Mouse (Mus musculus) MEL (cell line): ENCODE data around the gene Ndrg2. TPM values are rescaled to one million over a fixed set of nuclear protein-coding genes. Genes with fewer than 3 reads are reported as not detected.
"Not testable (repeated sequence)": the region's sequence is repeated elsewhere in the genome, so short reads cannot be mapped to it uniquely, and the experiment has no call there.

ENCODE experiments used
- DNase-seq: peaks from one replicate; pipeline ENCODE4 v3.0.0; 2011; ENCODE audit warnings: low read depth, low spot score
- H3K27ac ChIP-seq: 2 replicates; pipeline ENCODE4 v1.5.1; 2012; ENCODE audit warnings: low read depth, mild to moderate bottlenecking, control low read depth, low read length, moderate library complexity; ENCODE audit not compliant: control insufficient read depth
- H3K27me3 ChIP-seq, 2 experiments: fragments of 150-350 bp in 1 of 2; sonication (generic) in 1 of 2; 2 replicates each; pipeline ENCODE4 v1.6.1; 2012; ENCODE audit warnings: low read length in 2 of 2, mild to moderate bottlenecking in 2 of 2, improper control_type of control experiment in 1 of 2, moderate library complexity in 1 of 2; ENCODE audit not compliant: insufficient read depth in 2 of 2, control insufficient read depth in 1 of 2
- H3K36me3 ChIP-seq, 2 experiments: 2 replicates each; pipeline ENCODE4 v1.6.1; 2012 to 2014; ENCODE audit warnings: low read length in 2 of 2, improper control_type of control experiment in 1 of 2, inconsistent platforms in 1 of 2, mild to moderate bottlenecking in 1 of 2; ENCODE audit not compliant: insufficient read depth in 2 of 2, control insufficient read depth in 1 of 2
- H3K4me1 ChIP-seq, 2 experiments: fragments of 150-350 bp in 1 of 2; sonication (generic) in 1 of 2; 2 replicates each; pipeline ENCODE4 v1.6.1; 2012; ENCODE audit warnings: low read length in 2 of 2, improper control_type of control experiment in 1 of 2, mild to moderate bottlenecking in 1 of 2; ENCODE audit not compliant: insufficient read depth in 2 of 2, control insufficient read depth in 1 of 2
- H3K4me3 ChIP-seq, 2 experiments: fragments of 150-350 bp in 1 of 2; sonication (generic) in 1 of 2; 2 replicates each; pipeline ENCODE4 v1.5.1; 2012; ENCODE audit warnings: low read depth in 2 of 2, low read length in 2 of 2, mild to moderate bottlenecking in 2 of 2, moderate library complexity in 2 of 2, control low read depth in 1 of 2, improper control_type of control experiment in 1 of 2; ENCODE audit not compliant: control insufficient read depth in 1 of 2, insufficient read depth in 1 of 2
- H3K79me2 ChIP-seq: 2 replicates; pipeline ENCODE4 v1.6.1; 2012; ENCODE audit warnings: mild to moderate bottlenecking, low read length, moderate library complexity; ENCODE audit not compliant: control insufficient read depth, poor library complexity, insufficient read depth
- H3K9ac ChIP-seq: 2 replicates; pipeline ENCODE4 v1.6.1; 2012; ENCODE audit warnings: low read depth, mild to moderate bottlenecking, control low read depth, low read length, moderate library complexity; ENCODE audit not compliant: control insufficient read depth, poor library complexity, severe bottlenecking
- H3K9me3 ChIP-seq: fragments of 150-350 bp; sonication (generic); replicated peaks from 2 replicates; pipeline ENCODE4 v1.6.1; 2012; ENCODE audit warnings: mild to moderate bottlenecking, low read length, improper control_type of control experiment, moderate library complexity; ENCODE audit not compliant: insufficient read depth
- CTCF ChIP-seq, 3 experiments: IDR thresholded peaks in 2 of 3; conservative IDR thresholded peaks in 1 of 3; 2 replicates each; pipeline ENCODE4 v1.5.1; 2011 to 2012; ENCODE audit warnings: low read length in 3 of 3, low read depth in 2 of 3, mild to moderate bottlenecking in 2 of 3, improper control_type of control experiment in 1 of 3, inconsistent platforms in 1 of 3, mixed read lengths in 1 of 3, moderate library complexity in 1 of 3; ENCODE audit not compliant: control insufficient read depth in 1 of 3, insufficient read depth in 1 of 3, poor library complexity in 1 of 3, severe bottlenecking in 1 of 3
- polyA plus RNA-seq, 2 experiments: library from polyadenylated mRNA; stranded (reverse) in 1 of 2; unstranded in 1 of 2; fragments of >175 nt in 1 of 2; fragments of >200 nt in 1 of 2; gene quantifications; 2 replicates each; pipeline versions ENCODE4 v1.2.1 to v1.2.4; 2012; ENCODE audit warnings: low replicate concordance in 2 of 2, low read depth in 1 of 2; ENCODE audit not compliant: insufficient read length in 2 of 2, insufficient read depth in 1 of 2, missing spikeins in 1 of 2
- total RNA-seq: library from RNA; depleted of rRNA; stranded (reverse); fragments of 300-350 nt; gene quantifications from 2 replicates; pipeline ENCODE4 v1.2.3, GENCODE M21; 2012; rRNA removed

Ndrg2 gene
- total and polyA plus RNA-seq, 3 experiments: 11.2 to 48.6 TPM; not detected in 1

GRCm38 (mm10) chr14:51863603-51864002, 50.4 kb downstream of the Ndrg2 start:
- not testable (repeated sequence) for H3K9me3 ChIP-seq, H3K4me1 ChIP-seq, H3K27me3 ChIP-seq, H3K27ac ChIP-seq, H3K4me3 ChIP-seq, H3K79me2 ChIP-seq, H3K9ac ChIP-seq, H3K36me3 ChIP-seq
- 0 out of 6 replicates have a peak, but pooled peaks of 1 of the 3 experiments have one; percentile 1 for TF ChIP-seq CTCF (IDR thresholded peaks at IDR 0.05 in 2 of 3, conservative IDR thresholded peaks at IDR 0.05 in 1 of 3; ENCODE audit: control insufficient read depth in 1 of 3, insufficient read depth in 1 of 3, low read depth in 2 of 3, low read length in 3 of 3, poor library complexity in 1 of 3, severe bottlenecking in 1 of 3)
- peak; percentile 1 for DNase-seq

GRCm38 (mm10) chr14:51855280-51855679, 58.7 kb downstream of the Ndrg2 start:
- H3K36me3 ChIP-seq, H3K79me2 ChIP-seq, H3K9me3 ChIP-seq, H3K27ac ChIP-seq, H3K27me3 ChIP-seq, H3K9ac ChIP-seq, H3K4me1 ChIP-seq, H3K4me3 ChIP-seq, DNase-seq: not testable (repeated sequence)

Other genes with a start within 250 kb of the Ndrg2 start
- gene Gm17079, start 218.7 kb downstream of the Ndrg2 start, total RNA-seq: not detected in 2 replicates
- not detected for gene Gm17079, start 218.7 kb downstream of the Ndrg2 start, polyA plus RNA-seq
- gene Gm5800, start 197.0 kb downstream of the Ndrg2 start, total RNA-seq: not detected in 2 replicates
- not detected for gene Gm5800, start 197.0 kb downstream of the Ndrg2 start, polyA plus RNA-seq
- not detected in 2 replicates for gene Ang4, start 140.6 kb downstream of the Ndrg2 start, total RNA-seq
- gene Ang4, start 140.6 kb downstream of the Ndrg2 start, polyA plus RNA-seq: not detected
- gene AY358078, start 114.1 kb downstream of the Ndrg2 start, total RNA-seq: not detected in 2 replicates
- not detected for gene AY358078, start 114.1 kb downstream of the Ndrg2 start, polyA plus RNA-seq
- not detected in 2 replicates for gene Ear6, start 60.5 kb downstream of the Ndrg2 start, total RNA-seq
- gene Ear6, start 60.5 kb downstream of the Ndrg2 start, polyA plus RNA-seq: not detected
- 26.1 and 28.3 TPM in 2 replicates for gene Mettl17, start 29.3 kb downstream of the Ndrg2 start, total RNA-seq
- 10 to 100 TPM in 1 of 2 experiments, not detected in 1; 54.4 TPM for gene Mettl17, start 29.3 kb downstream of the Ndrg2 start, polyA plus RNA-seq
- 0.07 TPM in 1 of 2 replicates, not detected in the other for gene Slc39a2, start 21.3 kb downstream of the Ndrg2 start, total RNA-seq
- gene Slc39a2, start 21.3 kb downstream of the Ndrg2 start, polyA plus RNA-seq: under 1 TPM in 1 of 2 experiments, not detected in 1; 0.07 TPM
- gene Tppp2, start 4.3 kb upstream of the Ndrg2 start, total RNA-seq: not detected in 2 replicates
- gene Tppp2, start 4.3 kb upstream of the Ndrg2 start, polyA plus RNA-seq: not detected
- not detected in 2 replicates for gene Rnase13, start 8.6 kb upstream of the Ndrg2 start, total RNA-seq
- gene Rnase13, start 8.6 kb upstream of the Ndrg2 start, polyA plus RNA-seq: not detected
- 6.4 and 9.9 TPM in 2 replicates for gene Arhgef40, start 70.6 kb upstream of the Ndrg2 start, total RNA-seq
- gene Arhgef40, start 70.6 kb upstream of the Ndrg2 start, polyA plus RNA-seq: 100 to 1,000 TPM in 1 of 2 experiments, 10 to 100 TPM in 1; 37.5 to 150 TPM
- 0.39 and 0.46 TPM in 2 replicates for gene Tmem253, start 101.5 kb upstream of the Ndrg2 start, total RNA-seq
- 1 to 10 TPM in 1 of 2 experiments, not detected in 1; 3.6 TPM for gene Tmem253, start 101.5 kb upstream of the Ndrg2 start, polyA plus RNA-seq
- gene Zfp219, start 106.6 kb upstream of the Ndrg2 start, total RNA-seq: 32.1 and 36.3 TPM in 2 replicates
- gene Zfp219, start 106.6 kb upstream of the Ndrg2 start, polyA plus RNA-seq: 10 to 100 TPM in 1 of 2 experiments, not detected in 1; 46.9 TPM
- not detected in 2 replicates for gene Olfr221, start 128.3 kb upstream of the Ndrg2 start, total RNA-seq
- not detected for gene Olfr221, start 128.3 kb upstream of the Ndrg2 start, polyA plus RNA-seq
- gene Hnrnpc, start 189.9 kb upstream of the Ndrg2 start, total RNA-seq: 272 and 346 TPM in 2 replicates
- 1,000 to 10,000 TPM in 1 of 2 experiments, 100 to 1,000 TPM in 1; 626 to 3,096 TPM for gene Hnrnpc, start 189.9 kb upstream of the Ndrg2 start, polyA plus RNA-seq
- gene Rpgrip1, start 196.5 kb upstream of the Ndrg2 start, total RNA-seq: 3.7 and 4.8 TPM in 2 replicates
- gene Rpgrip1, start 196.5 kb upstream of the Ndrg2 start, polyA plus RNA-seq: 10 to 100 TPM in 1 of 2 experiments, not detected in 1; 36.0 TPM